8 mouse cellular contexts compared by ENCODE assay signal in the genomic region with DNA sequence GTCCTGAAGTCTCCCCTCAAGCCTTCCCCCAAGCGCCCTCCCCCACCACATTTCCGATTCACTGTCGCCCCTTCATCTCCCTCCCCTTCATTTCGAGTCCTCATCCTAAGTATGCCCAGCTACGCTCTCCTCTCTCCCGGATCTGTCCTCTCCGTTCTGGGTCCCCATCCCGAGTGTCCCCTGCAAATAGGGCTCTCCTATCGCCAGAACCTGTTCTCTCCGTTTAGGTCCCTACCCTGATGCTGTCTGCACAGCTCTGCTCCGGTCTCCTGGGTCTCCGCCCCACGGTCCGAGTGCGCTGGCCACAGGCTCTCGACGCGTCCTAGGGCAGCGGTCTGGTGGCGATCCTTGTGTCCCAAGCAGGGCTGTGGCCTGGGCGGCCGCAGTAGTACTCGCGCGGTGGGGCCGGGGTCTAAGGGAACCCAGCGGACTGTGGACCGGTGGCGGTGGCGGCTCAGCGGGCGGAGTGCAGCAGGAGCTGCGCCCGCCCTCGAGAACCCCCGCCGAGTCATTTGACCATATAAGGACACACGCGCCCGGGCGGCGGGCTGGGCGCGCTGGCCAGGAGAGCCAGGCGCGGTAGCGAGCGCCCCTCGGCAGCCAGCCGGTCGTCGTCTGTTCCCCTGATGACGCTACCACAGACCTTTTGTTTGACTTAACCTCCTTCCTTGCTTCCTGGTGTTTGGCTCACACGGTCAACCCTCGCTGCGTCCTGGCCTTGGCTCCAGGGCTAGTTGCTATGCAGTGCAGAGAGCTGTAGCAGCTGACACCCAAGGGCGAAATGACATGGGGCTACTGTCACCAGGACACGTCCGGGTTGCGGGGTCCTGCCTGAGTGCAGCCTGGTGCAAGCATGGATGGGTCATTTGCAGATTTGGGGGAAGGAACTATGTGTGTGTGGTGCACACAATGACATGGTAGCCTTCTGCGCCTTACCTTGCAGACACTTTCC. TPM values are rescaled to one million over a fixed set of nuclear protein-coding genes. Genes with fewer than 3 reads are reported as not detected.
DNase-seq lines count a peak whose midpoint lies in the region; ATAC-seq and TF ChIP-seq lines count a peak whose summit lies in the region.

No protein-coding gene starts in this region.

- no peaks in the 10 kb centered on the region for H3K9me3 ChIP-seq in forebrain, embryonic 11.5 days (ENCODE audit: control insufficient read depth, low read length)
- no peaks in the 10 kb centered on the region for H3K9me3 ChIP-seq in heart, postnatal 0 days (replicated peaks; ENCODE audit: control insufficient read depth, low read length)
- H3K9me3 ChIP-seq in liver, embryonic 15.5 days (replicated peaks): no peaks in the 10 kb centered on the region
- H3K9me3 ChIP-seq in neural tube, embryonic 11.5 days (ENCODE audit: control insufficient read depth, low read length): no peaks in the 10 kb centered on the region

- no peak for TF ChIP-seq EP300 in heart, postnatal 0 days (IDR thresholded peaks at IDR 0.05; ENCODE audit: low read depth)

- H3K4me2 ChIP-seq in forebrain, embryonic 11.5 days (ENCODE audit: low read depth, low read length, severe bottlenecking): peak overlapping the region; percentile 68
- H3K4me2 ChIP-seq in heart, postnatal 0 days (ENCODE audit: low read depth, low read length): peak overlapping the region; percentile 77
- peak overlapping the region; percentile 67 for H3K4me2 ChIP-seq in liver, embryonic 15.5 days
- H3K4me2 ChIP-seq in neural tube, embryonic 11.5 days (ENCODE audit: low read depth): peak overlapping the region; percentile 96

- DNase-seq in 3134 (ENCODE audit: extremely low read depth, insufficient read length, low spot score): peak; percentile 92
- peak; percentile 69 for DNase-seq in adrenal gland, postnatal 25 days
- peak; percentile 74 for DNase-seq in forebrain, embryonic 11.5 days (ENCODE audit: low spot score)
- DNase-seq in heart, postnatal 0 days (ENCODE audit: low spot score): peak; percentile 74
- DNase-seq in kidney, postnatal 25 days: peak; percentile 77 to 88
- DNase-seq in neural tube, embryonic 11.5 days (ENCODE audit: low spot score): peak; percentile 84
- DNase-seq in testis, postnatal 14 days (ENCODE audit: low spot score): peak; percentile 34

- H3K27ac ChIP-seq in forebrain, embryonic 11.5 days (ENCODE audit: low read depth, low read length): no peak overlapping the region
- H3K27ac ChIP-seq in heart, postnatal 0 days (ENCODE audit: low read depth): peak overlapping the region; percentile 82
- H3K27ac ChIP-seq in liver, embryonic 15.5 days (replicated peaks): no peak overlapping the region
- 0 out of 2 replicates have a peak overlapping the region, but pooled peaks have one; percentile 53 for H3K27ac ChIP-seq in neural tube, embryonic 11.5 days (ENCODE audit: low read depth, low read length)

- ATAC-seq in forebrain, embryonic 11.5 days (replicated peaks; ENCODE audit: low FRiP score): peak; percentile 89
- ATAC-seq in heart, postnatal 0 days (ENCODE audit: insufficient read depth, low read depth): peak; percentile 71
- peak; percentile 47; the same call in 1 of the 2 replicates for ATAC-seq in liver, embryonic 15.5 days (ENCODE audit: insufficient read depth)
- ATAC-seq in neural tube, embryonic 11.5 days (ENCODE audit: insufficient read depth, low FRiP score, low TSS enrichment): peak; percentile 94

- H3K4me1 ChIP-seq in forebrain, embryonic 11.5 days (replicated peaks; ENCODE audit: control insufficient read depth, insufficient read depth, low read length): 0 out of 2 replicates have a peak, but pooled peaks cover 2% of the 10 kb centered on the region
- H3K4me1 ChIP-seq in heart, postnatal 0 days (ENCODE audit: control insufficient read depth, insufficient read depth): peaks cover 56% of the 10 kb centered on the region
- no peaks in the 10 kb centered on the region for H3K4me1 ChIP-seq in liver, embryonic 15.5 days (replicated peaks)
- H3K4me1 ChIP-seq in neural tube, embryonic 11.5 days (ENCODE audit: control insufficient read depth, insufficient read depth, low read length): no peaks in the 10 kb centered on the region

- H3K4me3 ChIP-seq in forebrain, embryonic 11.5 days (ENCODE audit: low read depth, low read length): peak overlapping the region; percentile 51
- peak overlapping the region; percentile 62 for H3K4me3 ChIP-seq in heart, postnatal 0 days (ENCODE audit: low read depth, low read length)
- peak overlapping the region; percentile 48 for H3K4me3 ChIP-seq in liver, embryonic 15.5 days (replicated peaks)
- H3K4me3 ChIP-seq in neural tube, embryonic 11.5 days (ENCODE audit: low read depth, low read length): peak overlapping the region; percentile 54

- no peak for TF ChIP-seq CTCF in heart, postnatal 0 days (IDR thresholded peaks at IDR 0.05; ENCODE audit: low read depth)

- H3K36me3 ChIP-seq in forebrain, embryonic 11.5 days (ENCODE audit: control insufficient read depth, insufficient read depth, low read length): no peaks in the 10 kb centered on the region
- H3K36me3 ChIP-seq in heart, postnatal 0 days (replicated peaks; ENCODE audit: control insufficient read depth, insufficient read depth, low read length): peaks cover 21% of the 10 kb centered on the region
- H3K36me3 ChIP-seq in liver, embryonic 15.5 days (replicated peaks): no peaks in the 10 kb centered on the region
- no peaks in the 10 kb centered on the region for H3K36me3 ChIP-seq in neural tube, embryonic 11.5 days (ENCODE audit: control insufficient read depth, insufficient read depth, low read length)

- H3K27me3 ChIP-seq in forebrain, embryonic 11.5 days (ENCODE audit: control insufficient read depth, insufficient read depth, low read length): 0 out of 2 replicates have a peak, but pooled peaks cover 2% of the 10 kb centered on the region
- no peaks in the 10 kb centered on the region for H3K27me3 ChIP-seq in heart, postnatal 0 days (ENCODE audit: control insufficient read depth, insufficient read depth, low read length)
- H3K27me3 ChIP-seq in liver, embryonic 15.5 days: peaks cover 35% of the 10 kb centered on the region
- no peaks in the 10 kb centered on the region for H3K27me3 ChIP-seq in neural tube, embryonic 11.5 days (ENCODE audit: control insufficient read depth, insufficient read depth, low read length)

- 5% methylated on average over 60 of the region's 61 CpGs for WGBS in forebrain, embryonic 11.5 days
- WGBS in heart, postnatal 0 days: 4% methylated on average over 60 of the region's 61 CpGs
- 4% methylated on average over 61 of the region's 61 CpGs for WGBS in liver, embryonic 15.5 days (ENCODE audit: insufficient replicate concordance)
- WGBS in neural tube, embryonic 11.5 days: 4% methylated on average over 59 of the region's 61 CpGs

- peak overlapping the region; percentile 61 for H3K9ac ChIP-seq in forebrain, embryonic 11.5 days (ENCODE audit: low read length)
- H3K9ac ChIP-seq in heart, postnatal 0 days (replicated peaks; ENCODE audit: low read depth, low read length): peak overlapping the region; percentile 65
- H3K9ac ChIP-seq in liver, embryonic 15.5 days: 0 out of 2 replicates have a peak overlapping the region, but pooled peaks have one; percentile 15
- H3K9ac ChIP-seq in neural tube, embryonic 11.5 days (ENCODE audit: low read length): peak overlapping the region; percentile 77

RNA-seq across cellular contexts. Expression of a gene that starts 33.0 kb away (rescaled TPM):
- total RNA-seq in adrenal gland, postnatal 25 days (2021): 17.3 and 22.9 TPM in 2 replicates
- 4.0 and 4.6 TPM in 2 replicates for polyA plus RNA-seq in forebrain, embryonic 11.5 days (2014; fragmentation: Nextera tagmentation; extraction: Ambion mirVana)
- total RNA-seq in heart, postnatal 0 days (2014; rRNA removed; ENCODE audit: low replicate concordance): 2,555 and 2,942 TPM in 2 replicates
- polyA plus RNA-seq in heart, postnatal 0 days (2015; fragmentation: Nextera tagmentation; extraction: Ambion mirVana): 974 and 1,129 TPM in 2 replicates
- polyA plus RNA-seq in liver, embryonic 15.5 days (2015; fragmentation: Nextera tagmentation; extraction: Ambion mirVana): 3.2 and 3.5 TPM in 2 replicates
- polyA plus RNA-seq in neural tube, embryonic 11.5 days (2014; fragmentation: Nextera tagmentation; extraction: Ambion mirVana): 12.2 and 12.3 TPM in 2 replicates

Comparison
In these comparisons a context has a peak if more than half of its experiments do, and no peak if none do; other contexts are left out.
1. DNase-seq: peak in every context shown above with its lines; median percentile 92 in 3134; 84 in neural tube, embryonic 11.5 days; 82 in kidney, postnatal 25 days; 74 in forebrain, embryonic 11.5 days; 74 in heart, postnatal 0 days; 69 in adrenal gland, postnatal 25 days; 34 in testis, postnatal 14 days.
2. H3K27ac ChIP-seq: peak in heart, postnatal 0 days (single experiment) and neural tube, embryonic 11.5 days (single experiment); none in forebrain, embryonic 11.5 days (single experiment) and liver, embryonic 15.5 days (single experiment).
3. H3K9ac ChIP-seq: peak in every context shown above with its lines; median percentile 77 in neural tube, embryonic 11.5 days; 65 in heart, postnatal 0 days; 61 in forebrain, embryonic 11.5 days; 15 in liver, embryonic 15.5 days.
4. RNA of a gene that starts 33.0 kb away (polyA plus RNA-seq): 974 to 1,129 TPM in heart, postnatal 0 days; 12.2 to 12.3 TPM in neural tube, embryonic 11.5 days, 4.0 to 4.6 TPM in forebrain, embryonic 11.5 days and 3.2 to 3.5 TPM in liver, embryonic 15.5 days; every median in the first group is over 10 times any median in the second.
5. Peak in every context shown above with its lines, with median percentiles within 50 percentile points of each other: ATAC-seq, H3K4me2 ChIP-seq and H3K4me3 ChIP-seq.